Mouse (Mus musculus): ENCODE data around the gene Arl9.
"Not testable (repeated sequence)": the region's sequence is repeated elsewhere in the genome, so short reads cannot be mapped to it uniquely, and the experiment has no call there.

The Arl9 gene

DNA sequence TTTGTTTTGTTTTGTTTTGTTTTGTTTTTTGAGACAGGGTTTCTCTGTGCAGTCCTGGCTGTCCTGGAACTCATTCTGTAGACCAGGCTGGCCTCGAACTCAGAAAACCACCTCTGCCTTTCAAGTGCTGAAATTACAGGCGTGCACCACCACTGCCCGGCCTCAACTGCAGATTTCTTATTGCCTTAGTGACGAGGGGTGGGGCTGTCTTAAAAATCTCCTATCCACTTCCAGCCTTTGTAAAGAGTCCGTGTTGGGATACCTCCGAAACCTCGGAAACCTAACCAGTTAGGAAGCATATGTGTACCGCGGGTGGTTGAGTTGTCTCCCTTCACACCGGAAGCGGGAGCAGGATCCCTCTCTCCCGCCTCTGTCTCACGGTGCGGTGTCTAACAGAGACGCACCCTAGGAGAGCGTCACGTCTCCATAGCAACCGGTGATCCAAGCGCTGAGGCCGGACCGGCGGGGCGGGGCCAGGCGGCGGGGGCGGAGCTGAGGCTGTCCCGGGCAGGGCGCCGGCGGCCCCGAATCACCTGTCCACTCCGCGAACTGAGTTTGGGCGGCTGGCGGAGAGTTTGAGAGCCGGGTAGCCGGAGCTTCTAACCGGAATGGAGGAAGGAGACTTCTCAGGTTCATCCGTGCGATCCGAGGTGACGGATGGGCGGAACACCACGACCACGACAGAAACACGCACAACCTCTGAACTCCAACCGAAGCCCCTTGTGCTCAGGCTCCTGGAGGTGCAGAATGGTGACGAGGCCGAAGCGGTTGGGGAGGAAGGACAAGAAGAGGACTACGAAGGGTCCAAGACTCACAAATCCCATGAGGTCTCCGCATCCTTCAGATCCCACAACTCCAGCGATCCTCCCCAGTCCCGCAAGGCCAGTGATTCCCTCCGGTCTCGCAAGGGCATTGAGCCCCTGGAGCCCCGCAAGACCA lies 12.0 kb downstream of the Arl9 start, which contains the start of gene Thegl:
TSS of gene Thegl (plus strand) at position 480 of the 939 bp plus-strand sequence.
- peak; percentile 78 for ATAC-seq (ENCODE audit: insufficient number of reproducible peaks, low FRiP score, low TSS enrichment)

DNA sequence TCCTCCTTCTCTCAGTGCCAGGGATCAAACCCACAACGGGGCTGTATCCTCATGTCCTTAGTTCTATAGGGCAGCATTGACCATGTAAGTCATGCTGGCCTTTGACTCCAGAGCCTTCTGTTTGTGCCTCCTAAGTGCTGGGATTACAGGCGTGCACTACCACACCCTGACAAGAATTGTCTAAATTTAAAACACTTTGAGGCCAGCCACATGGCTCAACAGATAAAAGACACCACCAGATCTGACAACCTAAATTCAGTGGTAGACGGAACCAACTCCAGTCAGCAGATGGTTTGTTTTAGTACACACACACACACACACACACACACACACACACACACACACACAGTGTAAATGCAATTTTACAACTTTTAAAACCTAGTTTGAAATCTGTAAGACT lies 24.2 kb downstream of the Arl9 start:
- ATAC-seq (ENCODE audit: insufficient number of reproducible peaks, low FRiP score, low TSS enrichment): no peak

GRCm38 (mm10) chr5:77029735-77030134 lies 25.9 kb downstream of the Arl9 start:
- ATAC-seq (ENCODE audit: insufficient number of reproducible peaks, low FRiP score, low TSS enrichment): 0 out of 2 replicates have a peak, but pooled peaks have one; percentile 26

- not testable (repeated sequence) for ATAC-seq (ENCODE audit: insufficient number of reproducible peaks, low FRiP score, low TSS enrichment)
Observed at GRCm38 (mm10) chr5:77035101-77035500, 31.2 kb downstream of the Arl9 start.

- ATAC-seq (ENCODE audit: insufficient number of reproducible peaks, low FRiP score, low TSS enrichment): no peak
Observed at GRCm38 (mm10) chr5:77038451-77038850, 34.6 kb downstream of the Arl9 start.

DNA sequence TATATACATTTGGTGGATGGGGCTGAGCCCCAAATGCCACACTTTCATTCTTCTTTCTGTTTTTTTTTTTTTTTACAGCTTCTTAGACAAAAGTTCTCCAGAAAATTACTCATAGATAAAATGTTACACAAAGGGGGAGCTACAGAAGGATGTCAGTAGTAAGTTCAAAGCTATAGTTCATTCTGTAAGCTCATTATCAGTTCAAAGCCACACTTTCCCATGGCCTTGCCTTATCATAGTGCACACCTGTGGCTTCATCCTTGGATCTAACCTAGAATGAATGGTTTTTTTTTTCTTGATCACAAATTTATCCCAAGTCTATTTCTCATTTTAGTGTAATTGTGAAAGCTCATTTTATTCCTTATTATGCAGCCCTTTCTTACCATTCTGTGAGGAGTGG lies 35.5 kb downstream of the Arl9 start:
- ATAC-seq (ENCODE audit: insufficient number of reproducible peaks, low FRiP score, low TSS enrichment): no peak

GRCm38 (mm10) chr5:77044362-77044761 lies 40.5 kb downstream of the Arl9 start:
- no peak for ATAC-seq (ENCODE audit: insufficient number of reproducible peaks, low FRiP score, low TSS enrichment)

DNA sequence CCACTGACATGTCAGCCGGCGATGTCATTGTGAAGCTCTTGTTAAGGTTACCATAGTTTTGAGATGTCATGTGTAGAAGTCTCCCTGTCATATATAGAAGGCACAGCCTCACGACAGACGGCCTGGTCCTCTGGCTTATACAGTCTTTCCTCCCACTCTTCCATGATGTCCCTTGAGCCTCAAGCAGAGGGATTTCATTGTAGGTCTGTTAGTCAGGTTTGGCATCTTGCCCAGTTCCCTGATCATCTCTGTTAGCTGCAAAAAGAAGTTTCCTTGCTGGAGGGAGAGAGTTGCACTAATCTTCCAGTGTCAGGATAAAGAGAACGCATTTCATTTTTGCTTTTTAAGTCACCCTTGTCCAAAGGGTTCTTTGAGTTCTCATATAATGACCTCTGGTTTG lies 48.8 kb downstream of the Arl9 start:
- no peak for ATAC-seq (ENCODE audit: insufficient number of reproducible peaks, low FRiP score, low TSS enrichment)

DNA sequence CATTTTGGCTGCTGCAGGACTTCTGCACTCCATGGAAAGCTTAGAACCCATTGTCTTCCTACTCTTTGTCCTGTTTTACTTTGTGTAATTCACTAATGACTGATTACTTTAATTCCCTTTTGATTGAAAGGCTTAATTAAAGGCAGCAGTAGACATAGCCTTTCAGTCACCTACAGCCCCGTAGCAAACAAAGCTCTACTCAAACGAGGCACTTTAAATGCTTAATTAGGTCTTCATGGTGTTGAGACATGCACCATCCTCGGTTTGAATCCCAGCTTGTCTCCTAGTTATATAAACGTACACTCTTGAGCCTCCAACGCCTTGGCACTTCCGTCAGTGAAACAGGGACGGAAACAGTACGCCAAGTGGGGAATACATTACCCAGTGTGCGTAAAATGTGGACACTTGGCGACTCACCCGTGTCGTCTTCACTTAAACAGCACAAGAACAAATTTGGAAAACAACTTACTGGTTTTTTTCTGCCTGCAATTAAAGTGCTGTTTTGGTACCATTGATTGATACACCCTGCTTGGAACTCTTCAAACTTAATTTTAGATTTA lies 53.1 kb downstream of the Arl9 start:
- ATAC-seq (ENCODE audit: insufficient number of reproducible peaks, low FRiP score, low TSS enrichment): no peak

All from cerebellum, adult (tissue).